Mouse (Mus musculus) forebrain, embryonic 11.5 days (tissue): Measurements from ENCODE around the gene Zfp292. TPM values are rescaled to one million over a fixed set of nuclear protein-coding genes. Genes with fewer than 3 reads are reported as not detected.

Source experiments
- ATAC-seq: fragments of 200-750 bp; cut with Nextera tagmentation; replicated peaks from 2 replicates; pipeline ENCODE4 v1.8.0; 2017; ENCODE audit warnings: moderate TSS enrichment; ENCODE audit not compliant: low FRiP score
- DNase-seq: peaks from one replicate; pipeline ENCODE4 v3.0.0-alpha.2; 2017; ENCODE audit warnings: low spot score
- H3K27ac ChIP-seq: fragments of 300-500 bp; sonication (generic); 2 replicates; pipeline ENCODE4 v1.5.1; 2014; ENCODE audit warnings: low read depth, low read length
- H3K27me3 ChIP-seq: fragments of 300-500 bp; sonication (generic); 2 replicates; pipeline ENCODE4 v1.6.1; 2014; ENCODE audit warnings: mild to moderate bottlenecking, low read length, mixed read lengths; ENCODE audit not compliant: control insufficient read depth, insufficient read depth
- H3K36me3 ChIP-seq: fragments of 300-500 bp; sonication (generic); 2 replicates; pipeline ENCODE4 v1.6.1; 2014; ENCODE audit warnings: mild to moderate bottlenecking, low read length, moderate library complexity, mixed read lengths; ENCODE audit not compliant: control insufficient read depth, insufficient read depth
- H3K4me1 ChIP-seq: fragments of 300-500 bp; sonication (generic); replicated peaks from 2 replicates; pipeline ENCODE4 v1.6.1; 2014; ENCODE audit warnings: low read length, mixed read lengths; ENCODE audit not compliant: control insufficient read depth, insufficient read depth
- H3K4me2 ChIP-seq: fragments of 300-500 bp; sonication (generic); 2 replicates; pipeline ENCODE4 v1.6.1; 2014; ENCODE audit warnings: low read depth, mild to moderate bottlenecking, low read length, moderate library complexity, mixed read lengths; ENCODE audit not compliant: severe bottlenecking
- H3K4me3 ChIP-seq: fragments of 300-500 bp; sonication (generic); 2 replicates; pipeline ENCODE4 v1.5.1; 2014; ENCODE audit warnings: low read depth, low read length
- H3K9ac ChIP-seq: fragments of 300-500 bp; sonication (generic); 2 replicates; pipeline ENCODE4 v1.6.1; 2014; ENCODE audit warnings: low read length
- H3K9me3 ChIP-seq: fragments of 300-500 bp; sonication (generic); 2 replicates; pipeline ENCODE4 v1.6.1; 2016; ENCODE audit warnings: low read length, mixed read lengths; ENCODE audit not compliant: control insufficient read depth
- WGBS: fragments of 180-500 bp; shearing (Covaris S2); extraction: QIAGEN DNeasy Blood & Tissue Kit; methylation state at CpG from one replicate; pipeline ENCODE4 v1.1.7; 2014; 5-methylcytosine and 5-hydroxymethylcytosine counted together
- polyA plus RNA-seq: library from polyadenylated mRNA; unstranded; fragments of >200 nt; fragmentation: Nextera tagmentation; extraction: Ambion mirVana; gene quantifications from 2 replicates; pipeline ENCODE4 v1.2.1, GENCODE M21; 2014

Zfp292 gene
- polyA plus RNA-seq, 1 experiment from 2014 or later: 43.6 TPM

DNA sequence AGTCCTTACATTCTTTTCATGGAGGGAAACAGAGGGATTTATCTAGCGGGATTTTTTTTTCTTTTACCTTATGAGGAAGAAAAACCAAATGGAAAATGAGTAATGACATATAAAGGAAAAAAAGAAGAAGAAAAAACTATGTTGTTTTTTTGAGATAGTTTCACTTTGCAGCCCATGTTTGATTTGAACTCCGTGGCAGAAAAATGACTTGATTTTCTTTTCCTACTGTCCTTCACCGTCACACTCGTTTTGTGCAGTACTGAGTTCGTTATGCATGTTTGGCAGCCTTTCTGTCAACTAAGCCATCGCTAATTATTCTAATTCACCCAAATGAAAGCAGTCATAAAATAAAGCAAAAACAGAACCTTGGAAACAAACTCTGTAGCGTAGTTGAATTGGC, 4.5 kb upstream of the Zfp292 start:
- peaks cover 2% of the 10 kb centered on the region for H3K27me3 ChIP-seq
- H3K4me2 ChIP-seq: peak overlapping the region; percentile 81
- ATAC-seq: no peak
- peak overlapping the region; percentile 89 for H3K9ac ChIP-seq
- H3K9me3 ChIP-seq: no peaks in the 10 kb centered on the region
- peak overlapping the region; percentile 70 for H3K4me3 ChIP-seq
- DNase-seq: no peak
- peaks cover 2% of the 10 kb centered on the region; the same call in 1 of the 2 replicates for H3K4me1 ChIP-seq
- H3K36me3 ChIP-seq: no peaks in the 10 kb centered on the region
- H3K27ac ChIP-seq: no peak overlapping the region
- 16% methylated on average over 7 of the region's 7 CpGs for WGBS

DNA sequence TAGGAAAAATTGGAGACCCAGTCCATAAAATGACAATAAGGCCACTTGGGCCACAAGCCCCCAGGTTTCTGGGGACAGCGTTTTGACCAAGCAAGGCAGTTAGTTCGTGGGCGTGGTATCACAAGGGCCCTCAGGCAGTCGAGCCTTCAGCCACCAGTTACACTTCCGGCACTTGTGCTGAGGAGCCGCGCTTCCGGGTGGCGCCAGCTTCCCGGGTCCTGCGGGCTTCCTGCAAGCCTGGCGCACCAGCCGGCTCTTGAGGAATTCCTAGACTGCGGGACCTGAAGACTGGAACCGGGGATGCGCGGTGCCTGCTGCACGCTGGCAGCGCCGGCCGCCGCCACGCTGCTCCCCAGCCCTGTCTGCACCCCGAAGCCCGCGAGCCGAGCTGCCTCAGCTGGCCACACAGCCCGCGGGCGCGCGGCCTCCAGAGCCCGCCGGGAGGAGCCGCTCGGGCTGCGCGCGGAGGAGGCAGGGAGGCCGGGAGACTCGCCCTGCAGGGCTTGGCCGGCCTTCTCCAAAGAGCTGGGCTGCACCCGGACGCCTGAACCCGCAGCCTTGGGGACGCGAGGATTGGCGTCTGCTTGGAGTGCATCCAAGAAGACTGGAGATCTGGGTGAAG, 3.8 kb upstream of the Zfp292 start:
- peak overlapping the region; percentile 70 for H3K4me3 ChIP-seq
- no peaks in the 10 kb centered on the region for H3K9me3 ChIP-seq
- no peaks in the 10 kb centered on the region for H3K36me3 ChIP-seq
- ATAC-seq (peak; percentile 75), DNase-seq (peak; percentile 91)
- H3K4me2 ChIP-seq: peak overlapping the region; percentile 81
- H3K4me1 ChIP-seq: peaks cover 2% of the 10 kb centered on the region; the same call in 1 of the 2 replicates
- peak overlapping the region; percentile 92 for H3K27ac ChIP-seq
- peaks cover 2% of the 10 kb centered on the region for H3K27me3 ChIP-seq
- WGBS: under 1% methylated on average over 48 of the region's 48 CpGs
- H3K9ac ChIP-seq: peak overlapping the region; percentile 89

GRCm38 (mm10) chr4:34885631-34886351, 3.0 kb upstream of the Zfp292 start:
- DNase-seq: no peak
- Histone ChIP-seq H3K4me2 (peak overlapping the region; percentile 81; the same call in 1 of the 2 replicates), H3K9ac (no peak overlapping the region; the same call in 1 of the 2 replicates), H3K27me3 (peaks cover 2% of the 10 kb centered on the region), H3K9me3 (no peaks in the 10 kb centered on the region), H3K27ac (no peak overlapping the region), H3K4me3 (no peak overlapping the region), H3K4me1 (peaks cover 2% of the 10 kb centered on the region; the same call in 1 of the 2 replicates), H3K36me3 (no peaks in the 10 kb centered on the region)
- WGBS: 63% methylated on average over 9 of the region's 9 CpGs
- no peak for ATAC-seq

GRCm38 (mm10) chr4:34883366-34884029, 738 bp upstream of the Zfp292 start:
- peak overlapping the region; percentile 96 for H3K4me3 ChIP-seq
- no peaks in the 10 kb centered on the region for H3K27me3 ChIP-seq
- peak overlapping the region; percentile 99 for H3K9ac ChIP-seq
- H3K36me3 ChIP-seq: no peaks in the 10 kb centered on the region
- H3K4me1 ChIP-seq: peaks cover 2% of the 10 kb centered on the region; the same call in 1 of the 2 replicates
- WGBS: 50% methylated on average over 16 of the region's 16 CpGs
- ATAC-seq: no peak
- peak overlapping the region; percentile 99; the same call in 1 of the 2 replicates for H3K27ac ChIP-seq
- H3K4me2 ChIP-seq: peak overlapping the region; percentile 63
- no peaks in the 10 kb centered on the region for H3K9me3 ChIP-seq
- no peak for DNase-seq

- H3K9me3 ChIP-seq: no peaks in the 10 kb centered on the region
- DNase-seq (peak; percentile 84), ATAC-seq (peak; percentile 73)
- H3K27ac ChIP-seq: peak overlapping the region; percentile 99
- peak overlapping the region; percentile 99 for H3K9ac ChIP-seq
- H3K27me3 ChIP-seq: no peaks in the 10 kb centered on the region
- H3K4me3 ChIP-seq: peak overlapping the region; percentile 96
- under 1% methylated on average over 55 of the region's 58 CpGs for WGBS
- no peaks in the 10 kb centered on the region for H3K36me3 ChIP-seq
- H3K4me1 ChIP-seq: peaks cover 2% of the 10 kb centered on the region; the same call in 1 of the 2 replicates
- peak overlapping the region; percentile 63 for H3K4me2 ChIP-seq
Measured at GRCm38 (mm10) chr4:34882291-34882769, 430 bp downstream of the Zfp292 start.

- Histone ChIP-seq H3K9me3 (peaks cover under 1% of the 10 kb centered on the region; the same call in 1 of the 2 replicates), H3K9ac (peak overlapping the region; percentile 99), H3K4me3 (peak overlapping the region; percentile 96), H3K4me2 (peak overlapping the region; percentile 63), H3K36me3 (no peaks in the 10 kb centered on the region), H3K4me1 (peaks cover 2% of the 10 kb centered on the region; the same call in 1 of the 2 replicates), H3K27me3 (no peaks in the 10 kb centered on the region), H3K27ac (peak overlapping the region; percentile 99; the same call in 1 of the 2 replicates)
- no peak for ATAC-seq
- DNase-seq: no peak
- 19% methylated on average over 4 of the region's 4 CpGs for WGBS
Measured at GRCm38 (mm10) chr4:34881851-34882250, 909 bp downstream of the Zfp292 start.

GRCm38 (mm10) chr4:34880921-34881650, 1.7 kb downstream of the Zfp292 start:
- Histone ChIP-seq H3K9me3 (peaks cover 3% of the 10 kb centered on the region; the same call in 1 of the 2 replicates), H3K4me3 (peak overlapping the region; percentile 96; the same call in 1 of the 2 replicates), H3K27ac (no peak overlapping the region), H3K4me1 (peaks cover 2% of the 10 kb centered on the region; the same call in 1 of the 2 replicates), H3K9ac (no peak overlapping the region), H3K36me3 (no peaks in the 10 kb centered on the region; the same call in 1 of the 2 replicates), H3K27me3 (no peaks in the 10 kb centered on the region), H3K4me2 (peak overlapping the region; percentile 63; the same call in 1 of the 2 replicates)
- ATAC-seq: no peak
- WGBS: 89% methylated on average over 10 of the region's 10 CpGs
- DNase-seq: no peak
